Mouse (Mus musculus) heart, adult 2 months (tissue): Measurements from ENCODE around the gene Gzma. TPM values are rescaled to one million over a fixed set of nuclear protein-coding genes. Genes with fewer than 3 reads are reported as not detected.

Experiments
- DNase-seq, 2 experiments: peaks; one replicate each; pipeline ENCODE4 v3.0.0; 2021
- H3K27ac ChIP-seq: fragments of 200-600 bp; 2 replicates; pipeline ENCODE4 v1.8.1; 2022
- H3K27me3 ChIP-seq: fragments of 200-500 bp; 2 replicates; pipeline ENCODE4 v1.6.1; 2012; ENCODE audit warnings: mild to moderate bottlenecking, low read length, inconsistent platforms, mixed read lengths; ENCODE audit not compliant: control insufficient read depth, insufficient read depth
- H3K36me3 ChIP-seq: fragments of 200-500 bp; 2 replicates; pipeline ENCODE4 v1.6.1; 2012; ENCODE audit warnings: low read length, inconsistent platforms; ENCODE audit not compliant: control insufficient read depth, insufficient read depth
- H3K4me1 ChIP-seq: fragments of 200-500 bp; 2 replicates; pipeline ENCODE4 v1.6.1; 2011; ENCODE audit warnings: low read length; ENCODE audit not compliant: control insufficient read depth, insufficient read depth
- H3K4me3 ChIP-seq: fragments of 200-600 bp; 2 replicates; pipeline ENCODE4 v1.8.1; 2022
- H3K79me2 ChIP-seq: fragments of 200-500 bp; replicated peaks from 2 replicates; pipeline ENCODE4 v1.6.1; 2012; ENCODE audit warnings: mild to moderate bottlenecking, inconsistent platforms, low read length, moderate library complexity, mixed read lengths; ENCODE audit not compliant: control insufficient read depth, insufficient read depth
- H3K9ac ChIP-seq: fragments of 200-500 bp; 2 replicates; pipeline ENCODE4 v1.6.1; 2012; ENCODE audit warnings: low read depth, mild to moderate bottlenecking, control low read depth, inconsistent platforms, low read length, mixed read lengths
- CTCF ChIP-seq: fragments of 200-600 bp; IDR thresholded peaks from 2 replicates; pipeline ENCODE4 v1.8.1; 2022; ENCODE audit warnings: antibody characterized with exemption, mild to moderate bottlenecking, moderate library complexity
- EP300 ChIP-seq: fragments of 200-500 bp; IDR thresholded peaks from 2 replicates; pipeline ENCODE4 v1.6.1; 2011; ENCODE audit warnings: low read depth, low read length, control low read depth; ENCODE audit not compliant: insufficient read depth
- POLR2A ChIP-seq: fragments of 200-500 bp; IDR thresholded peaks from 2 replicates; pipeline ENCODE4 v1.6.1; 2011; ENCODE audit warnings: mild to moderate bottlenecking, low read depth, low read length, control low read depth; ENCODE audit not compliant: insufficient read depth
- WGBS: fragments of 180-500 bp; shearing (Covaris S2); methylation state at CpG from one replicate; pipeline ENCODE4 v1.1.7; 2018; 5-methylcytosine and 5-hydroxymethylcytosine counted together
- intact Hi-C: fragments of 180-260 bp; cut with DNase I; formaldehyde crosslinking; loops from one replicate; pipeline ENCODE4 v1.15.1; 2025
- long read RNA-seq: library from polyadenylated mRNA; stranded (forward); transcript quantifications from one replicate; pipeline ENCODE4 v2.0.0, GENCODE M21; 2021
- polyA plus RNA-seq: library from polyadenylated mRNA; depleted of rRNA; stranded (reverse); fragments of >200 nt; gene quantifications from 2 replicates; pipeline ENCODE4 v1.2.3, GENCODE M21; 2012; rRNA removed
- total RNA-seq, 2 experiments: library from RNA; stranded (reverse); gene quantifications; 2 replicates each; pipeline ENCODE4 v1.2.3; 2021

Gzma gene
- total RNA-seq (1 to 10 TPM in 1 of 2 experiments, under 1 TPM in 1; 0.86 to 1.1 TPM), polyA plus RNA-seq (0.97 and 2.3 TPM in 2 replicates)
- long read RNA-seq, partial matches to known transcripts: 1 of 1 reads
- long read RNA-seq, other reads (novel, unspliced or antisense): 0 of 1 reads

DNA sequence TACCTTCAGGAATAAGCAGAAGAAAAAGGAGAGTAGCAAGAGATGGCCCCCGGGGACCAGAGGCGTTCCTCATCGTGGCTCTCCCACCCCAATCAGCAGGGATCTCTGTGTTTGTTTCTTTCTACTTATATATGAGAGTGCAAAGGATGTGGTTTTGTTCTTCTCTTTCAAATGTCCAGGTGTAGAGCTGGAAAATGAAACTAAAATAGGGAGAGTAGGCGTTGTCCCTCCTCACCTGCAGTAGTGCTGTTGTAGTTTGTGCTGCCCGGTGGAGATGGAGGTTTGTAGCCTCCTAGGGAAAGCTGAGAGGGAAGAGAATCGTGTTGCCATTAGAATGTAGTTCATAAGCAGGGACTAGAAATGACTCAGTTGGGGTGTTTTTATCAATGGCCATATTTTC lies at the start of gene Gzma:
TSS of gene Gzma (minus strand) at position 103 of the 400 bp plus-strand sequence.
- Histone ChIP-seq H3K79me2 (no peaks in the 10 kb centered on the region), H3K27ac (no peak within 1 kb of the TSS), H3K4me1 (no peaks in the 10 kb centered on the region), H3K9ac (no peak within 1 kb of the TSS), H3K36me3 (no peaks in the 10 kb centered on the region), H3K4me3 (no peak within 1 kb of the TSS), H3K27me3 (no peaks in the 10 kb centered on the region)
- WGBS: 77% methylated on average over 6 of the region's 6 CpGs
- DNase-seq: no peak
- TF ChIP-seq CTCF (no peak), POLR2A (no peak), EP300 (no peak)
- intact Hi-C loops: loop anchor here (1.0 kb wide), 1 partner anchor 9 kb away; no protein-coding TSS in a partner anchor

DNA sequence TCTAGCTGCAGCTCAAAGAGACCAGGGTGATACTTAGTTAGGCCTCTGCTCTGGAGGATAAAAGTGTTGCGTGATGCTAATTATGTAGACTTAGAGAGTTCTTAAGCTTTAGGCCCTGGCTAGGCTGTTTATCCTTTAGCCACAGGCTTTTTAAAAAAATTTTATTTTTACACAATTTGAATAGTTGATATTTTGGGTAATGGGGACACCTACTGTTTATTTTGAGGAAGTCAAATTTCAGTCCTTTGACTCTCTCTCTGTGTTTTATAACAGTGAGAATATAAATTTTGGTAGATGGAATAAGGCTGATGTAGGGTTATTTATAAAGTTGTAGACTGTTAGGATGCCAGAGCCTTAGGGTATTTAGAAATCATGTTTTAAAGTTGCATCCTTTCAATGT lies 38.8 kb upstream of the Gzma start:
- DNase-seq: no peak
- no peak overlapping the region for H3K27ac ChIP-seq
- no peak for TF ChIP-seq POLR2A
- peak; percentile 25 for TF ChIP-seq CTCF
- H3K27me3 ChIP-seq: no peaks in the 10 kb centered on the region
- H3K4me3 ChIP-seq: no peak overlapping the region
- no peaks in the 10 kb centered on the region for H3K79me2 ChIP-seq
- WGBS: 94% methylated on average over 1 of the region's 1 CpGs
- intact Hi-C loops: loop anchor here (5.0 kb wide), 1 partner anchor 92 kb away; the partner anchor contains the start of gene Gpx8
- no peaks in the 10 kb centered on the region for H3K4me1 ChIP-seq
- no peaks in the 10 kb centered on the region for H3K36me3 ChIP-seq
- H3K9ac ChIP-seq: no peak overlapping the region

DNA sequence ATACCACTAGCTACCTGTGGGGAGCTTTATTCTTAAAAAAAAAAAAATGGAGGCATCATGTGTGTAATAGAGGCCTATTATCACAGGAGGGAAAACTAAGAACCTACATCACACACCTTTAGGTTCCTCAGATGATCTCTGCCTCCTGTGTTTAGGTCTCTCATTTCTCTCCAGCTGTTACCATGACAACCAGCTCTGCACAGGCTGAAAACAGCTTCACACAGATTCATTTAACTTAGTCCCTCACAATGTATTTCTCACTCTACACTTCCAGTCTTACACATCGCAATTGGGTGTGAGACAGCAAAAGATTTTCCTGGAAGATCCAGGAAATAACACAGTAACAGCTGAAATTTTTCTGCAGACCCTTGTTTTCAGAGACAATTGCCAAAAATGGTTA lies 29.2 kb upstream of the Gzma start:
- no peak overlapping the region for H3K9ac ChIP-seq
- H3K36me3 ChIP-seq: no peaks in the 10 kb centered on the region
- TF ChIP-seq CTCF (no peak), EP300 (no peak), POLR2A (no peak)
- no peaks in the 10 kb centered on the region for H3K4me1 ChIP-seq
- H3K4me3 ChIP-seq: no peak overlapping the region
- intact Hi-C loops: no loop called here
- WGBS: 68% methylated on average over 1 of the region's 1 CpGs
- H3K27ac ChIP-seq: no peak overlapping the region
- H3K27me3 ChIP-seq: no peaks in the 10 kb centered on the region
- no peaks in the 10 kb centered on the region for H3K79me2 ChIP-seq
- no peak for DNase-seq

DNA sequence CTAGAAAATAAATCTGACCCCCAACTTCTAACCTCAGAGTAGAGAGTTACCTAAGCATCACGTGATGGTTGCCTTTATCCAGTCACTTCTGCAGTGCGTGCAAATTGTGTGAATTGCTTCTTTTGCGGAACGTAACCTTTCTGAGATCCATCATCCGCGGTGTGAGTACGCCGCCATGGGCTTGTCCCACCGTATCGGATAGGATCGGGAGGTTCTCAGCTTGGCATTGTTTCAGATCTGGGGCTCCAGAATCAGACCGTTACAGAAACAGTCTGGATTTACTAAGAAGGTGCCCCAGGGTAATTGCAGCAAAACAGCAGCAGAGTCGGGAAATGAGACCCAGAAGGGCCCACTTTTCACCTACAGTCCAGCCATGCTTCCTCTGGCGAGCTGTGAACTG lies 20.5 kb upstream of the Gzma start:
- no peak overlapping the region for H3K27ac ChIP-seq
- DNase-seq: no peak
- TF ChIP-seq CTCF (no peak), EP300 (no peak), POLR2A (no peak)
- intact Hi-C loops: no loop called here
- no peak overlapping the region for H3K4me3 ChIP-seq
- H3K4me1 ChIP-seq: no peaks in the 10 kb centered on the region
- no peaks in the 10 kb centered on the region for H3K27me3 ChIP-seq
- H3K9ac ChIP-seq: no peak overlapping the region
- H3K36me3 ChIP-seq: no peaks in the 10 kb centered on the region
- no peaks in the 10 kb centered on the region for H3K79me2 ChIP-seq
- WGBS: 90% methylated on average over 14 of the region's 14 CpGs

DNA sequence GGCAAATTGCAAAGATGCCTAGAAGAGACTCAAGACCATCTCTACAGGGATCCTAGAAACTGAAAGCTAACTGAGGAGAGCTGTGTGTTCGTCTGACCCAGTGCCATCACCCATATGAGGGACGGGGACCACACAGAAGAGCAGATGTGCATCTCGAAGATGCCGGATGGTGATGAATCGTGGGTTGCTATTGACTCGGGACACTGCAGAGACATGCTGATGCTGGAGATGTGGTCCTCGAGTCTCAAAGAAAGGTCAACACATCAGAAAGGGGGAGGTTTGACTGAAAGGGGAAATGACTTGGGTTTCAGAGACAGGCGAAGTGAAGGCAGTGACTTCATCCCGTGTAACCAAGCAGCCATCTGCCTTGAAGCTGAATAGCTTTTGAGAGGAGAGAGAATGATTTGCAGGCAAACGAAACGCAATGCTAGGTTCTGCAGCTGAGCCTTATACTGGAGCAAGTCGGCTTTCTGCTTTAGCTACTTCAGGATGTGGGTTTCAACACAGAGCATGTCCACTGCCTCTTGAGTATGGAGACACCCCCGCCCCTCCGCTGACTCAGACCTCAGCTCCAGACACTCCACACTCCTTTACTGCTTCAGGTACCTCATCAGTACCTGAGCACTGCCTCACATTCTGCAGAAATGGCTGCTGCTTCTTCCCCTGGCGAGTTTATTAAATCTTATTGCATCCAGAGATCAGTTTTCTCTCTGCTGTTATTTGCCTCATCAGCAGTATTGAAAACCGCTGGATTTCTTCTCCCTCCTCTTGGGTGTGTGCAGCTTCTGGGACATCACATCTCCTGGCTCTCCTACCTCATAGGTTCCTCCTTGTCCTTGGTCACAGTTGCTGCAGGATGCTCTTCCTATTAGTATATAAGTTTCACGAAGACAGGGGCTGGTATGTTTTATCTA lies 19.8 kb upstream of the Gzma start:
- 84% methylated on average over 17 of the region's 17 CpGs for WGBS

DNA sequence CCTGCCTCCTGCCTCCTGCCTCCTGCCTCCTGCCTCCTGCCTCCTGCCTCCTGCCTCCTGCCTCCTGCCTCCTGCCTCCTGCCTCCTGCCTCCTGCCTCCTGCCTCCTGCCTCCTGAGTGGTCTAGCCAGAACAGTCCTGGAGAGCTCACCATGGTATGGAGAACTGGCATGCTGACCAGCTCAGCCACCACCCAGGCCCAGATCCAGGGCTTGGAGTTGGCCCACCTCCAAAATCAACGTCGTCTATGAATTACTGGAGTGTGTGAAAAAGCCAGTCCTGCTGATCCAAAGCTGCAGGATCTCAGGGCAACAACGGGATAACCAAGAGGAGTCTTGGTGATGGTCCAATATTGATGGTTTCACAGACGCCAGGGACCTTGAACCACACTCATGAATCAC lies 18.2 kb upstream of the Gzma start:
- WGBS: 33% methylated on average over 4 of the region's 4 CpGs
- no peak overlapping the region for H3K27ac ChIP-seq
- no peak for DNase-seq
- no peak for TF ChIP-seq CTCF
- no peak for TF ChIP-seq EP300
- TF ChIP-seq POLR2A: no peak
- intact Hi-C loops: no loop called here
- no peaks in the 10 kb centered on the region for H3K36me3 ChIP-seq
- no peak overlapping the region for H3K9ac ChIP-seq
- H3K4me3 ChIP-seq: no peak overlapping the region
- H3K79me2 ChIP-seq: no peaks in the 10 kb centered on the region
- H3K27me3 ChIP-seq: no peaks in the 10 kb centered on the region
- H3K4me1 ChIP-seq: no peaks in the 10 kb centered on the region

More for the DNA sequence above, 19.8 kb upstream of the Gzma start:
- intact Hi-C loops: no loop called here
- no peak for TF ChIP-seq CTCF
- no peak for TF ChIP-seq POLR2A
- TF ChIP-seq EP300: no peak
- Histone ChIP-seq H3K27me3 (no peaks in the 10 kb centered on the region), H3K4me3 (no peak overlapping the region), H3K27ac (no peak overlapping the region), H3K9ac (no peak overlapping the region), H3K79me2 (no peaks in the 10 kb centered on the region), H3K36me3 (no peaks in the 10 kb centered on the region), H3K4me1 (no peaks in the 10 kb centered on the region)
- no peak for DNase-seq
